Mouse (Mus musculus): ENCODE measurements around the gene Spats2.

Gene Spats2

DNA sequence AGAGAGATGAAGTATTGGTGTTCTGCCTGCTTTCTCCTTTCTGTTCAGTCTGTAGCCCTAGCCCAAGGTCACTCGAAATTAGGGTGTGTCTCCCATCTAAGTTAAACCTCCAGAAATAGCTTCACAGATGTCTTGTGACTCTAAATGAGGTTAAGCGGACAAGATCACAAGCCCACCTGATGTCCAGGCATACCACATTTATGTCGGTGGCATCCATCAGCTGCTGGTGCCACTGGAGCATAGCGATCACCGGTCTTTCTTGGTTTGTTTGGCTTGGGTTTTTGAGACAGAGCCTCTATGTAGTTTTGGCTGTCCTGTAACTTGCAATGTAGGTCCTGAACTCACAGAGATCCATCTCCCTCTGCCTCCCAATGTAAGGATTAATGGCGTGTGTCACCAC lies 128.1 kb downstream of the Spats2 start:
- no peak for DNase-seq (ENCODE audit: extremely low spot score, low spot score)

DNA sequence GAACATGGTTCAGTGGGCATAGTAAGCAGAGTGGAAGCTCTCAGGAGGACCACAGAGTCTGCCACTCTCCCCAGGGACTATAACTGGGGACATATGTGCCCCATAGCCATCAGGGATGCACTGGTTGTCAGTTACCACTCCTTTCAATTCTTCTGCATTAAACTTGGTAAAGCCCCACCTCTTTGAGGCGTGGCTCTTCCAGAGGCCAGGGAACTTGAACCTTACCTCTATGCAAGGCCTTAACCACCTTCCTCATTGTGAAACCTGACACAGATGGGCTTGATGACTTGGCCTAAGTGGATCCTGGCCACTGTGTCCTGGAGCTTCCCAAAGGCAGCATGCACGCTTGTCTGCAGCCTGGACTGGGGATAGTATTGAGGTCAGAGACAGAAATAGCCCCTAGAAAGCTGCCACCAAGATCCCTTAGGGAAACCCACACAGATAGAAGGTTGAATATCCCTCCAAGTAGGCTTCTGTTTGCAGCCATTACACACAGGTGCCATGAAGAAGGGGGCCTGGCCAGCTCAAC lies 128.8 kb downstream of the Spats2 start:
- DNase-seq (ENCODE audit: extremely low spot score, low spot score), result no peak

DNA sequence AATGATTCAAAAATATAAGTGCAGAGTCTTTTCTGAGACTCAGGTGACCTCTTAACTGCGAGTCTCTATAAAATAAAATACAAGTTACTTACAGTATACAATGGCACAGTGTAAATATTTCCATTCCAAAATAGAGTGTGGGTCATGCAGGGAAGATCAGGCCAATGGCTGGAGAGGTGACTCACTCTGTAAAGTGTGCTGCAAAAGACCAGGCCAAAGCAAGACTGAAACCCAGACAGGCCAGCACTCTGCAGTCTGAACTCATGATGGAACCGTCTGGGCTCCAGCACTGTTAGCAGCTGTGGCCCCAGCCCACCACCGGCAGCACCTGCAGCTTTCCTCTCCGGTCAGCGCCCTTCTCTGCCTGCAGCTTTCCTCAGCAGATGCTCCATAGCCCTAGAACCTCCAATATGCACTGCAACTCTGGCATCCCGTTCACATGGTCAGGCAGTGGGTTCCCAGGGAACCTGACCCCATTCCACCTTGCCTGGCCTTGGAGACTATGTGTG lies 129.6 kb downstream of the Spats2 start:
- no peak for DNase-seq (ENCODE audit: extremely low spot score, low spot score)

DNA sequence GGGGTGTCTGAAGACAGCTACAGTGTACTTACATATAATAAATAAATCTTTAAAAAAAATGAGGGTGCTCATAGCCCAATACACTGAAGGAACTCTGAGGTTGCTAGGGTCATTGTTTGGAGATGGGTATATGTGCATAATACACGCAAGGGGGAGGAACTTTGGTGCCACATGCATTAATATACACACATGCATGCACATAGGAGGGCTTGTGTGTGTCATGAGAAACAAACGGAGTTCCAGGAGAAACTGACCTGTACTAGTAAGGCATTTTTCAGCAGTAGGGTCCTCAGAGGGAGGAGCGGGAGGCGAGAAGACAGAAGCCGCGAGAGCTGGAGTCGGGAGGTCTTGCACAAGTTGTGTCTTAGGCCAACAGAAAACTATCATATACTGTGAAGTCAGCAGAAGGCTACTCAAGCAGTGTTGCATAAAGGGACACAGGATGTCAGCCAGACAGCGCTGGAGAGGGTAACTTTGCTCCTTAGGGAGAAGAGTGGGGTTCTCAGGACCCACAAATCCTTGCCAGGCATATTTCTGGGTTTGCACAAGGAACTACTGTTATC lies 133.5 kb downstream of the Spats2 start:
- no peak for DNase-seq (ENCODE audit: extremely low spot score, low spot score)

DNA sequence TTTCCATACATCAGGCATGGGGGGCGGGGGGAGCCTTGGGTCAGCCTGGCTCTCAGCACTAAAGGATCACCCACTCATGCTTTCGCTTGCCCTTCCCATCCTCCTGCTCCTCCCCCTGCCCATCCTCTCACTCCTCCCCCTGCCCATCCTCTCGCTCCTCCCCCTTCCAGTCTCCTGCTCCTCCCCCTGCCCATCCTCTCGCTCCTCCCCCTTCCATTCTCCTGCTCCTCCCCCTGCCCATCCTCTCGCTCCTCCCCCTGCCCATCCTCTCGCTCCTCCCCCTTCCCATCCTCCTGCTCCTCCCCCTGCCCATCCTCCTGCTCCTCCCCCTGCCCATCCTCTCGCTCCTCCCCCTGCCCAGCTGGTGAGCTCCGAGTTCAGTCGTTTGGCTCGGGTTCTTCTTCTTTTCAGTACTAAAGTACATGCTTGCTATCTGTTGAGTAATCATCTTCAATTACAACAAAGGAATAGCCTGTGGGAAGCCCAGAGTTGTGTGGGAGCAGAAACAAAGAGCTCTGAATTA lies 134.1 kb downstream of the Spats2 start:
- peak; percentile 80 for DNase-seq (ENCODE audit: extremely low spot score, low spot score)

DNA sequence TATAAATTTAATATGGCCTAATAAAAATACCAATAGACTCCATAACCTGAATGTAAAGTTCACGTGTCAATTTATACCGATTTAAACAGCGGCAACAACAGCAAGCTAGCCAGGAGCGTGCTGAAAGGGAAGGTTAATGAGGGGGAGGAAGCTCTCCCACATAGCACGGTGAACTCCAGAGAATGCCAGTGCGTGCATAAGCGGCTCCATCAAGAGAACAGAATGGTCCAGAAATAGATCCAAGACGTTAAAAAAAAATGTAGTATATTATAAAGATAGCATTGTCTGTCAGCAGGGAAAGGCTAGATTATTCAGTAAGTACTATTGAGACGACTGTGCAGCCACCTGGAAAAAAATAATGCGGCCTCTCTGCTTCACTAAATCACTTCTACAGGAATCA lies 137.0 kb downstream of the Spats2 start:
- no peak for DNase-seq (ENCODE audit: extremely low spot score, low spot score)

All from neural tube, embryonic 10.5 days (tissue).